Comparison of ENCODE assay signal across 9 mouse cellular contexts in genomic region chr7:112603496-112604170, GRCm38 (mm10).
A peak's percentile ranks its signal among the peaks of the same experiment; 100 is the strongest.
DNase-seq lines count a peak whose midpoint lies in the region; ATAC-seq and TF ChIP-seq lines count a peak whose summit lies in the region.
"Had no signal": no experiment of that assay in that cellular context is flagged by ENCODE, and none has a peak within 500 bp of the region (broad histone marks: within the 10 kb centered on the region; RNA-seq: fewer than 3 reads in every experiment).

No protein-coding gene starts in this region.

- H3K4me2 ChIP-seq in intestine, embryonic 14.5 days (ENCODE audit: low read length), result no peak overlapping the region
- H3K4me2 ChIP-seq in intestine, postnatal 0 days (replicated peaks; ENCODE audit: low read depth), result no peak overlapping the region
- H3K4me2 ChIP-seq in lung, postnatal 0 days (replicated peaks; ENCODE audit: low read depth, low read length), result no peak overlapping the region
- no peak overlapping the region for H3K4me2 ChIP-seq in midbrain, embryonic 11.5 days

- 52% methylated on average over 10 of the region's 10 CpGs for WGBS in intestine, embryonic 14.5 days
- 58% methylated on average over 10 of the region's 10 CpGs for whole genome bisulfite sequencing in intestine, postnatal 0 days
- 44% methylated on average over 10 of the region's 10 CpGs for WGBS in lung, postnatal 0 days
- 90% methylated on average over 10 of the region's 10 CpGs for WGBS in midbrain, embryonic 11.5 days

- no peaks in the 10 kb centered on the region; the same call in none of the 2 replicates for H3K4me1 ChIP-seq in intestine, embryonic 14.5 days (replicated peaks; ENCODE audit: control insufficient read depth, insufficient read depth, low read length)
- H3K4me1 ChIP-seq in intestine, postnatal 0 days (replicated peaks; ENCODE audit: control insufficient read depth, insufficient read depth, low read length), result no peaks in the 10 kb centered on the region
- H3K4me1 ChIP-seq in lung, postnatal 0 days (ENCODE audit: insufficient read depth, low read depth, low read length), result no peaks in the 10 kb centered on the region; the same call in 1 of the 2 replicates
- no peaks in the 10 kb centered on the region for H3K4me1 ChIP-seq in midbrain, embryonic 11.5 days (ENCODE audit: control insufficient read depth, insufficient read depth, low read length)

- TF ChIP-seq CTCF in intestine, postnatal 0 days (IDR thresholded peaks at IDR 0.05; ENCODE audit: low read depth), result no peak
- TF ChIP-seq CTCF in lung, postnatal 0 days (IDR thresholded peaks at IDR 0.05), result no peak

- intact Hi-C loops in heart, postnatal 36 days (cut with DNase I), result no loop called here

- H3K9ac ChIP-seq in intestine, embryonic 14.5 days (ENCODE audit: low read length), result no peak overlapping the region
- H3K9ac ChIP-seq in intestine, postnatal 0 days (ENCODE audit: low read depth, low read length), result no peak overlapping the region
- no peak overlapping the region for H3K9ac ChIP-seq in lung, postnatal 0 days (replicated peaks; ENCODE audit: low read depth)
- no peak overlapping the region for H3K9ac ChIP-seq in midbrain, embryonic 11.5 days (ENCODE audit: low read length)

- ATAC-seq in intestine, embryonic 14.5 days (replicated peaks; ENCODE audit: low FRiP score, low TSS enrichment, low read depth), result no peak
- no peak for ATAC-seq in intestine, postnatal 0 days
- peak; percentile 80 for ATAC-seq in lung, postnatal 0 days
- ATAC-seq in megakaryocyte progenitor cell, adult 5-6 weeks (replicated peaks; ENCODE audit: poor library complexity), result no peak
- ATAC-seq in midbrain, embryonic 11.5 days (ENCODE audit: low FRiP score), result no peak

- H3K27ac ChIP-seq in intestine, embryonic 14.5 days (ENCODE audit: low read depth), result peak overlapping the region; percentile 1; the same call in 1 of the 2 replicates
- no peak overlapping the region for H3K27ac ChIP-seq in intestine, postnatal 0 days (ENCODE audit: low read depth, low read length)
- H3K27ac ChIP-seq in lung, postnatal 0 days (ENCODE audit: low read length), result 0 out of 2 replicates have a peak overlapping the region, but pooled peaks have one; percentile 38
- H3K27ac ChIP-seq in midbrain, embryonic 11.5 days (ENCODE audit: low read depth, low read length), result no peak overlapping the region

- H3K27me3 ChIP-seq in intestine, embryonic 14.5 days (replicated peaks; ENCODE audit: control insufficient read depth, insufficient read depth, low read length), result no peaks in the 10 kb centered on the region
- no peaks in the 10 kb centered on the region for H3K27me3 ChIP-seq in intestine, postnatal 0 days (replicated peaks; ENCODE audit: control insufficient read depth, insufficient read depth, low read length)
- H3K27me3 ChIP-seq in lung, postnatal 0 days (replicated peaks; ENCODE audit: insufficient read depth, low read length), result no peaks in the 10 kb centered on the region
- H3K27me3 ChIP-seq in midbrain, embryonic 11.5 days (ENCODE audit: control insufficient read depth, insufficient read depth, low read length), result no peaks in the 10 kb centered on the region

- H3K36me3 ChIP-seq in intestine, embryonic 14.5 days (ENCODE audit: control insufficient read depth, insufficient read depth, low read length), result no peaks in the 10 kb centered on the region
- H3K36me3 ChIP-seq in intestine, postnatal 0 days (ENCODE audit: control insufficient read depth, insufficient read depth), result no peaks in the 10 kb centered on the region
- no peaks in the 10 kb centered on the region for H3K36me3 ChIP-seq in lung, postnatal 0 days (ENCODE audit: insufficient read depth, low read length)
- no peaks in the 10 kb centered on the region for H3K36me3 ChIP-seq in midbrain, embryonic 11.5 days (ENCODE audit: control insufficient read depth, insufficient read depth, low read length)

- no peak for DNase-seq in intestine, embryonic 14.5 days (ENCODE audit: low spot score)
- peak; percentile 74 for DNase-seq in fibroblast of lung, adult 2 months (ENCODE audit: low read depth)
- peak; percentile 31 to 42 for DNase-seq in heart, postnatal 36 days
- peak; percentile 79 for DNase-seq in lung, postnatal 0 days (ENCODE audit: low spot score)
- no peak for DNase-seq in ovary, postnatal 10 days (ENCODE audit: low spot score)
- DNase-seq in midbrain, embryonic 11.5 days (ENCODE audit: low spot score, missing footprints), result no peak
- DNase-seq: layer of hippocampus, adult 9-11 months had no signal

- no peak for TF ChIP-seq EP300 in lung, postnatal 0 days (IDR thresholded peaks at IDR 0.05)

- no peaks in the 10 kb centered on the region for H3K9me3 ChIP-seq in intestine, embryonic 14.5 days (ENCODE audit: control insufficient read depth, low read length)
- H3K9me3 ChIP-seq in intestine, postnatal 0 days (ENCODE audit: control insufficient read depth), result no peaks in the 10 kb centered on the region
- no peaks in the 10 kb centered on the region for H3K9me3 ChIP-seq in lung, postnatal 0 days (ENCODE audit: low read length)
- no peaks in the 10 kb centered on the region for H3K9me3 ChIP-seq in midbrain, embryonic 11.5 days (ENCODE audit: control insufficient read depth, low read length)

- H3K4me3 ChIP-seq in intestine, embryonic 14.5 days (ENCODE audit: low read depth, low read length), result no peak overlapping the region
- no peak overlapping the region for H3K4me3 ChIP-seq in intestine, postnatal 0 days (ENCODE audit: low read depth, low read length)
- H3K4me3 ChIP-seq in lung, postnatal 0 days (ENCODE audit: low read depth, low read length), result no peak overlapping the region
- H3K4me3 ChIP-seq in midbrain, embryonic 11.5 days (ENCODE audit: low read depth, low read length), result no peak overlapping the region

Comparison
In these comparisons a context has a peak if more than half of its experiments do, and no peak if none do; other contexts are left out.
1. H3K27ac ChIP-seq: peak in intestine, embryonic 14.5 days (single experiment) and lung, postnatal 0 days (single experiment); none in intestine, postnatal 0 days (single experiment) and midbrain, embryonic 11.5 days (single experiment).
2. DNase-seq: peak in fibroblast of lung, adult 2 months (single experiment), heart, postnatal 36 days (2 of 2) and lung, postnatal 0 days (single experiment); none in intestine, embryonic 14.5 days (single experiment), ovary, postnatal 10 days (single experiment) and midbrain, embryonic 11.5 days (single experiment).